Mouse (Mus musculus) ES-E14 (cell line): ENCODE results near the gene Il13ra1.

Experiments used
- MAFK ChIP-seq: IDR thresholded peaks from 2 replicates; pipeline ENCODE4 v1.6.1; 2014; ENCODE audit warnings: mild to moderate bottlenecking, low read depth, low read length, inconsistent platforms; ENCODE audit not compliant: insufficient read depth
- ZC3H11A ChIP-seq: IDR thresholded peaks from 2 replicates; pipeline ENCODE4 v1.6.1; 2012; ENCODE audit warnings: low read depth, mild to moderate bottlenecking, inconsistent platforms, low read length, borderline replicate concordance
- ZNF384 ChIP-seq: IDR thresholded peaks from 2 replicates; pipeline ENCODE4 v1.6.1; 2012; ENCODE audit warnings: low read depth, low read length, inconsistent platforms

GRCm38 (mm10) chrX:36161567-36161966 is 49.7 kb downstream of the Il13ra1 start:
- TF ChIP-seq MAFK (no peak), ZNF384 (no peak), ZC3H11A (no peak)
